Mouse (Mus musculus) right cerebral cortex, adult 2 months (tissue): ENCODE results near the gene Vmn2r76.
"Not testable (repeated sequence)": the region's sequence is repeated elsewhere in the genome, so short reads cannot be mapped to it uniquely, and the experiment has no call there.

Experiments used
- DNase-seq, 2 experiments: peaks; one replicate each; pipeline ENCODE4 v3.0.0; 2021 to 2022; ENCODE audit warnings: low spot score in 2 of 2

The Vmn2r76 gene

GRCm38 (mm10) chr7:86246208-86246607 lies at the start of gene Vmn2r76:
Vmn2r76 (minus strand) TSS chr7:86246308.
- no peak for DNase-seq

- DNase-seq: no peak
Measured at GRCm38 (mm10) chr7:86277072-86277471, 31.0 kb upstream of the Vmn2r76 start, which contains the start of gene Olfr310. Olfr310 (minus strand) TSS chr7:86277172.

- peak in 1 of 2 experiments; percentile 1 for DNase-seq
Measured at GRCm38 (mm10) chr7:86211345-86211744, 34.8 kb downstream of the Vmn2r76 start.

- not testable (repeated sequence) for DNase-seq
Measured at GRCm38 (mm10) chr7:86171678-86172077, 74.4 kb downstream of the Vmn2r76 start, which contains the start of gene Vmn2r75. Vmn2r75 (minus strand) TSS chr7:86171778.
